Comparison of ENCODE assay signal across 9 mouse cellular contexts in genomic region chr15:83473832-83474465, GRCm38 (mm10). TPM values are rescaled to one million over a fixed set of nuclear protein-coding genes. Genes with fewer than 3 reads are reported as not detected.
A peak's percentile ranks its signal among the peaks of the same experiment; 100 is the strongest.
DNase-seq lines count a peak whose midpoint lies in the region; ATAC-seq and TF ChIP-seq lines count a peak whose summit lies in the region.
"Had no signal": no experiment of that assay in that cellular context is flagged by ENCODE, and none has a peak within 500 bp of the region (broad histone marks: within the 10 kb centered on the region; RNA-seq: fewer than 3 reads in every experiment).

No protein-coding gene starts in this region.

- 0 out of 2 replicates have a peak, but pooled peaks have one; percentile 44 for TF ChIP-seq EP300 in ES-Bruce4 (IDR thresholded peaks at IDR 0.05; ENCODE audit: insufficient read depth, low read depth, low read length)

- no peaks in the 10 kb centered on the region for H3K9me3 ChIP-seq in ES-Bruce4 (replicated peaks; ENCODE audit: control insufficient read depth, insufficient read depth, low read length, poor library complexity, severe bottlenecking)
- H3K9me3 ChIP-seq in heart, embryonic 13.5 days = no peaks in the 10 kb centered on the region
- H3K9me3 ChIP-seq in hindbrain, postnatal 0 days (ENCODE audit: low read length) = no peaks in the 10 kb centered on the region
- H3K9me3 ChIP-seq: hindbrain, embryonic 15.5 days had no signal

- no peak overlapping the region for H3K27ac ChIP-seq in ES-Bruce4 (ENCODE audit: insufficient read depth, low read length)
- H3K27ac ChIP-seq in heart, embryonic 13.5 days (replicated peaks) = peak overlapping the region; percentile 48
- H3K27ac ChIP-seq in hindbrain, postnatal 0 days = no peak overlapping the region
- H3K27ac ChIP-seq: hindbrain, embryonic 15.5 days had no signal

- peaks cover 6% of the 10 kb centered on the region for H3K4me1 ChIP-seq in ES-Bruce4 (ENCODE audit: control insufficient read depth, insufficient read depth, low read length)
- H3K4me1 ChIP-seq in heart, embryonic 13.5 days = peaks cover 42% of the 10 kb centered on the region
- peaks cover 4% of the 10 kb centered on the region; the same call in 1 of the 2 replicates for H3K4me1 ChIP-seq in hindbrain, postnatal 0 days (ENCODE audit: insufficient read depth, low read length)

- no peak overlapping the region for H3K9ac ChIP-seq in ES-Bruce4 (ENCODE audit: low read depth, poor library complexity, severe bottlenecking)
- no peak overlapping the region; the same call in 1 of the 2 replicates for H3K9ac ChIP-seq in heart, embryonic 13.5 days
- no peak overlapping the region for H3K9ac ChIP-seq in hindbrain, postnatal 0 days (replicated peaks; ENCODE audit: low read length)
- H3K9ac ChIP-seq: hindbrain, embryonic 15.5 days had no signal

- 49% methylated on average over 10 of the region's 10 CpGs for WGBS in heart, embryonic 13.5 days
- 19% methylated on average over 10 of the region's 10 CpGs for WGBS in large intestine, adult 2 months
- 80% methylated on average over 10 of the region's 10 CpGs for WGBS in hindbrain, postnatal 0 days

- ATAC-seq in heart, embryonic 13.5 days (ENCODE audit: extremely low read depth, insufficient number of reproducible peaks, low FRiP score, low TSS enrichment) = peak; percentile 78
- peak; percentile 88 for ATAC-seq in megakaryocyte-erythroid progenitor cell, adult 5-6 weeks (replicated peaks; ENCODE audit: low FRiP score, low TSS enrichment, poor library complexity, severe bottlenecking)
- no peak for ATAC-seq in hindbrain, postnatal 0 days

- H3K27me3 ChIP-seq in ES-Bruce4 (ENCODE audit: control insufficient read depth, insufficient read depth, low read length, poor library complexity, severe bottlenecking) = no peaks in the 10 kb centered on the region
- no peaks in the 10 kb centered on the region for H3K27me3 ChIP-seq in heart, embryonic 13.5 days (replicated peaks)
- H3K27me3 ChIP-seq in hindbrain, postnatal 0 days (ENCODE audit: insufficient read depth, low read length) = no peaks in the 10 kb centered on the region
- H3K27me3 ChIP-seq: hindbrain, embryonic 15.5 days had no signal

- no peak overlapping the region for H3K4me3 ChIP-seq in ES-Bruce4 (ENCODE audit: low read depth, low read length)
- no peak overlapping the region for H3K4me3 ChIP-seq in heart, embryonic 13.5 days
- H3K4me3 ChIP-seq in hindbrain, postnatal 0 days (ENCODE audit: low read length) = no peak overlapping the region
- H3K4me3 ChIP-seq: hindbrain, embryonic 15.5 days had no signal

- TF ChIP-seq CTCF in ES-Bruce4 (IDR thresholded peaks at IDR 0.05; ENCODE audit: low read depth, low read length) = no peak
- TF ChIP-seq CTCF in hindbrain, postnatal 0 days (IDR thresholded peaks at IDR 0.05; ENCODE audit: low read depth) = no peak

- DNase-seq in c-Kit-positive CD71-positive TER-119-negative erythroid progenitor cells, embryonic 14.5 days (ENCODE audit: low read depth) = peak; percentile 73
- peak; percentile 98 for DNase-seq in large intestine, adult 2 months (ENCODE audit: low read depth, low spot score)
- DNase-seq in urinary bladder, postnatal 14 days (ENCODE audit: low spot score) = peak; percentile 87
- no peak for DNase-seq in hindbrain, postnatal 0 days (ENCODE audit: low spot score)
- no peak for DNase-seq in cerebellum, adult 11-12 months

- no peak for TF ChIP-seq POLR2A in ES-Bruce4 (IDR thresholded peaks at IDR 0.05; ENCODE audit: insufficient read depth, low read length)

- peak overlapping the region; percentile 42 for H3K4me2 ChIP-seq in heart, embryonic 13.5 days
- H3K4me2 ChIP-seq in hindbrain, postnatal 0 days (ENCODE audit: low read depth, low read length) = no peak overlapping the region
- H3K4me2 ChIP-seq: hindbrain, embryonic 15.5 days had no signal

- no peaks in the 10 kb centered on the region for H3K36me3 ChIP-seq in ES-Bruce4 (ENCODE audit: control insufficient read depth, insufficient read depth, low read length, poor library complexity, severe bottlenecking)
- no peaks in the 10 kb centered on the region for H3K36me3 ChIP-seq in heart, embryonic 13.5 days
- no peaks in the 10 kb centered on the region for H3K36me3 ChIP-seq in hindbrain, postnatal 0 days (ENCODE audit: insufficient read depth, low read length)
- H3K36me3 ChIP-seq: hindbrain, embryonic 15.5 days had no signal

RNA-seq across cellular contexts. Expression of gene Pacsin2, which starts 9.5 kb away (rescaled TPM):
- 78.3 and 82.8 TPM in 2 replicates for polyA plus RNA-seq in ES-Bruce4 (2011; ENCODE audit: insufficient read depth, insufficient read length, low read depth, missing spikeins)
- 56.8 and 57.8 TPM in 2 replicates for polyA plus RNA-seq in heart, embryonic 13.5 days (2015; fragmentation: Nextera tagmentation; extraction: Ambion mirVana)
- 52.6 and 77.7 TPM in 2 replicates for polyA plus RNA-seq in large intestine, adult 2 months (2012; rRNA removed)
- total RNA-seq in megakaryocyte-erythroid progenitor cell, adult 5-6 weeks (2014; fragmentation: Nextera tagmentation) = 86.5 and 107 TPM in 2 replicates
- 123 and 138 TPM in 2 replicates for total RNA-seq in megakaryocyte-erythroid progenitor cell, adult 5-6 weeks (2017)
- 18.7 and 19.5 TPM in 2 replicates for total RNA-seq in hindbrain, postnatal 0 days (2014; rRNA removed)
- polyA plus RNA-seq in hindbrain, postnatal 0 days (2015; fragmentation: Nextera tagmentation; extraction: Ambion mirVana) = 19.3 and 20.0 TPM in 2 replicates

RNA-seq across cellular contexts. Expression of gene Ttll1, which starts 36.7 kb away (rescaled TPM):
- 13.6 and 19.1 TPM in 2 replicates for polyA plus RNA-seq in ES-Bruce4 (2011; ENCODE audit: insufficient read depth, insufficient read length, low read depth, missing spikeins)
- 21.5 and 22.1 TPM in 2 replicates for polyA plus RNA-seq in heart, embryonic 13.5 days (2015; fragmentation: Nextera tagmentation; extraction: Ambion mirVana)
- 4.3 and 4.4 TPM in 2 replicates for polyA plus RNA-seq in large intestine, adult 2 months (2012; rRNA removed)
- total RNA-seq in megakaryocyte-erythroid progenitor cell, adult 5-6 weeks (2014; fragmentation: Nextera tagmentation) = 9.5 and 18.0 TPM in 2 replicates
- 9.2 and 9.5 TPM in 2 replicates for total RNA-seq in megakaryocyte-erythroid progenitor cell, adult 5-6 weeks (2017)
- 36.2 and 39.2 TPM in 2 replicates for total RNA-seq in hindbrain, postnatal 0 days (2014; rRNA removed)
- 91.9 and 104 TPM in 2 replicates for polyA plus RNA-seq in hindbrain, postnatal 0 days (2015; fragmentation: Nextera tagmentation; extraction: Ambion mirVana)

RNA-seq across cellular contexts. Expression of gene Bik, which starts 52.7 kb away (rescaled TPM):
- 3.7 and 6.5 TPM in 2 replicates for polyA plus RNA-seq in ES-Bruce4 (2011; ENCODE audit: insufficient read depth, insufficient read length, low read depth, missing spikeins)
- 31.2 and 31.8 TPM in 2 replicates for polyA plus RNA-seq in heart, embryonic 13.5 days (2015; fragmentation: Nextera tagmentation; extraction: Ambion mirVana)
- polyA plus RNA-seq in large intestine, adult 2 months (2012; rRNA removed) = 3.1 and 6.6 TPM in 2 replicates
- total RNA-seq in megakaryocyte-erythroid progenitor cell, adult 5-6 weeks (2014; fragmentation: Nextera tagmentation) = 0.37 and 1.7 TPM in 2 replicates
- not detected in 2 replicates for total RNA-seq in megakaryocyte-erythroid progenitor cell, adult 5-6 weeks (2017)
- total RNA-seq in hindbrain, postnatal 0 days (2014; rRNA removed) = 0.16 and 0.97 TPM in 2 replicates
- polyA plus RNA-seq in hindbrain, postnatal 0 days (2015; fragmentation: Nextera tagmentation; extraction: Ambion mirVana) = 0.68 and 1.3 TPM in 2 replicates

Comparison
In these comparisons a context has a peak if more than half of its experiments do, and no peak if none do; other contexts are left out.
1. DNase-seq: peak in c-Kit-positive CD71-positive TER-119-negative erythroid progenitor cells, embryonic 14.5 days (single experiment), large intestine, adult 2 months (single experiment) and urinary bladder, postnatal 14 days (single experiment); none in hindbrain, postnatal 0 days (single experiment) and cerebellum, adult 11-12 months (single experiment).